Mouse (Mus musculus) retina, embryonic 14.5 days (tissue): ENCODE results near the gene Zfp990.
"Not testable (repeated sequence)": the region's sequence is repeated elsewhere in the genome, so short reads cannot be mapped to it uniquely, and the experiment has no call there.

Experiments
- DNase-seq: peaks from one replicate; pipeline ENCODE4 v3.0.0-alpha.2; 2015; ENCODE audit warnings: low spot score

Gene Zfp990

GRCm38 (mm10) chr4:145586046-145586445, 75.5 kb downstream of the Zfp990 start:
- DNase-seq: not testable (repeated sequence)
